Mouse (Mus musculus) liver, embryonic 15.5 days (tissue): ENCODE results near the gene Lamb2. TPM values are rescaled to one million over a fixed set of nuclear protein-coding genes. Genes with fewer than 3 reads are reported as not detected.

ENCODE experiments used
- ATAC-seq: fragments of 200-750 bp; cut with Nextera tagmentation; 2 replicates; pipeline ENCODE4 v1.8.0; 2017; ENCODE audit warnings: moderate number of reproducible peaks, mild to moderate bottlenecking, moderate library complexity; ENCODE audit not compliant: insufficient read depth
- H3K27ac ChIP-seq: fragments of 300-500 bp; sonication (generic); replicated peaks from 2 replicates; pipeline ENCODE4 v1.5.1; 2015; ENCODE audit warnings: mild to moderate bottlenecking, inconsistent platforms
- H3K27me3 ChIP-seq: fragments of 300-500 bp; sonication (generic); 2 replicates; pipeline ENCODE4 v1.6.1; 2015; ENCODE audit warnings: mild to moderate bottlenecking, inconsistent platforms
- H3K36me3 ChIP-seq: fragments of 300-500 bp; sonication (generic); replicated peaks from 2 replicates; pipeline ENCODE4 v1.6.1; 2015; ENCODE audit warnings: moderate library complexity, mild to moderate bottlenecking, inconsistent platforms
- H3K4me1 ChIP-seq: fragments of 300-500 bp; sonication (generic); replicated peaks from 2 replicates; pipeline ENCODE4 v1.6.1; 2015; ENCODE audit warnings: inconsistent platforms
- H3K4me2 ChIP-seq: fragments of 300-500 bp; sonication (generic); 2 replicates; pipeline ENCODE4 v1.6.1; 2015; ENCODE audit warnings: moderate library complexity, mild to moderate bottlenecking, inconsistent platforms
- H3K4me3 ChIP-seq: fragments of 300-500 bp; sonication (generic); replicated peaks from 2 replicates; pipeline ENCODE4 v1.5.1; 2015; ENCODE audit warnings: mild to moderate bottlenecking, inconsistent platforms
- H3K9ac ChIP-seq: fragments of 300-500 bp; sonication (generic); 2 replicates; pipeline ENCODE4 v1.6.1; 2015; ENCODE audit warnings: moderate library complexity, mild to moderate bottlenecking, inconsistent platforms
- H3K9me3 ChIP-seq: fragments of 300-500 bp; sonication (generic); replicated peaks from 2 replicates; pipeline ENCODE4 v1.6.1; 2016; ENCODE audit warnings: inconsistent platforms
- WGBS: fragments of 180-500 bp; shearing (Covaris S2); methylation state at CpG from one replicate; pipeline ENCODE4 v1.1.7; 2015; ENCODE audit warnings: mixed read lengths; ENCODE audit not compliant: insufficient replicate concordance; 5-methylcytosine and 5-hydroxymethylcytosine counted together
- polyA plus RNA-seq: library from polyadenylated mRNA; unstranded; fragments of >200 nt; fragmentation: Nextera tagmentation; extraction: Ambion mirVana; gene quantifications from 2 replicates; pipeline ENCODE4 v1.2.1, GENCODE M21; 2015

Gene Lamb2
- polyA plus RNA-seq, 1 experiment from 2014 or later = 8.5 TPM

DNA sequence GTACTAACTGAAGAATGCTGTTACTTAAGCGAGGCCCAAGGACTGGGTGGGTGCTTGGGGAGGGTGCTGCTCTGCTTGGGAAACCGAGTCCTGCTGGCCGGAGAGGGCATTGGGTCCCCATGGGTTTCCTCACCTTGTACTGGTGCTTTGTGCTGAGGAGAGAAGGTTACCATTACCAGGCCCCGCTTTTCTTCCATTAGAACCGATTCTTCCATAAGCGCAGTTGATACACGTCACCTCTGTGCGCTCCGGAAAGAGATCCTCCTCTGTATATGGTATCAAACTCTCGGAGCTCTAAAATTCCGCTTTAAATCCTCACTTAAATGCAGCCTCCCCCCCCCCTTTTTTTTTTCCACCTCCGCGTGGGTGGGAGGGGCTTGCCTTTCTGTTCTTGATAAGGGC is 38.4 kb downstream of the Lamb2 start:
- no peak; the same call in 1 of the 2 replicates for ATAC-seq
- peak overlapping the region; percentile 94 for H3K9ac ChIP-seq
- H3K27me3 ChIP-seq = no peaks in the 10 kb centered on the region
- H3K4me3 ChIP-seq = peak overlapping the region; percentile 99
- no peaks in the 10 kb centered on the region for H3K9me3 ChIP-seq
- H3K36me3 ChIP-seq = peaks cover 44% of the 10 kb centered on the region
- peak overlapping the region; percentile 99 for H3K27ac ChIP-seq
- WGBS = 0% methylated on average over 13 of the region's 13 CpGs
- peak overlapping the region; percentile 98 for H3K4me2 ChIP-seq
- peaks cover 42% of the 10 kb centered on the region for H3K4me1 ChIP-seq

DNA sequence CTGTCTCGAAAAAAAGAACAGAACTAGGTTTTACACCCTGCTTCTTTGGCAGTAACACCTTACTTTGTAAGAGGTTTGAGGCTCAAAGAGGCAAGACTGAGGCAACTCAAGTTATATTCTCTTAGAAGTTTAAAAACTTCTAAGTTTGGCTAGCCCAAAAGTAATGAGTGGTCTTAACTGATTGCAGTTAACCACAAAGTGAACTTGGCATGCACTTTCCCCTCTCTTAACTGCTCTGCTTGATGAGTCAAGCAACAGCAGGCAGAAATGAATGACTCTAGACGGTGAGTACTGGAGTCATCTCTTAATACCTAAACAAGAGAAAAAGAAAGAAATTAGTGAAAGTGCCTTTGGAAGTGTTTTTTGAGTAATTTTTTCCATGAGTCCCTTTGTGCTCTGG is 42.1 kb downstream of the Lamb2 start:
- no peak overlapping the region for H3K4me3 ChIP-seq
- H3K4me2 ChIP-seq = no peak overlapping the region
- WGBS = 51% methylated on average over 2 of the region's 2 CpGs
- no peaks in the 10 kb centered on the region for H3K9me3 ChIP-seq
- ATAC-seq = no peak
- H3K36me3 ChIP-seq = peaks cover 36% of the 10 kb centered on the region
- no peak overlapping the region for H3K9ac ChIP-seq
- H3K27me3 ChIP-seq = no peaks in the 10 kb centered on the region
- H3K27ac ChIP-seq = no peak overlapping the region
- peaks cover 21% of the 10 kb centered on the region for H3K4me1 ChIP-seq

DNA sequence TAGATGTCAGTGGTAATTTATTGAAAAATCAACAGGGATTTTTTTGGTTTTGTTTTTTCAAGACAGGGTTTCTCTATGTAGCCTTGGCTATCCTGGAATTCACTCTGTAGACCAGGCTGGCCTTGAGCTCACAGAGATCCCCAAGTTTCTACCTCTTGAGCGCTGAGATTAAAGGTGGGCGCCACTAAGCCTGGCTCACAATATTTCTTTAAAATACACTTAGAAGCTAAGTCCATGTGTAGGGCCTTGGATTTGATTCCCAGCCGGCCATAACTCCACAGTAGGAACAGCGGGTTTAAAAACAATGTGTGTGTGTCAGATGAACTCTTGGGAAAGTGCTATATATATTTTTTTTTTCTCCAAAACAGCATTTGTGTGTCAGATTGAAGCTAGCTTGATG is 43.8 kb downstream of the Lamb2 start:
- Histone ChIP-seq H3K4me2 (no peak overlapping the region), H3K4me1 (peaks cover 19% of the 10 kb centered on the region), H3K4me3 (no peak overlapping the region), H3K9me3 (no peaks in the 10 kb centered on the region), H3K27ac (no peak overlapping the region), H3K27me3 (no peaks in the 10 kb centered on the region), H3K9ac (no peak overlapping the region), H3K36me3 (peaks cover 45% of the 10 kb centered on the region)
- WGBS = 95% methylated on average over 4 of the region's 4 CpGs
- no peak for ATAC-seq

DNA sequence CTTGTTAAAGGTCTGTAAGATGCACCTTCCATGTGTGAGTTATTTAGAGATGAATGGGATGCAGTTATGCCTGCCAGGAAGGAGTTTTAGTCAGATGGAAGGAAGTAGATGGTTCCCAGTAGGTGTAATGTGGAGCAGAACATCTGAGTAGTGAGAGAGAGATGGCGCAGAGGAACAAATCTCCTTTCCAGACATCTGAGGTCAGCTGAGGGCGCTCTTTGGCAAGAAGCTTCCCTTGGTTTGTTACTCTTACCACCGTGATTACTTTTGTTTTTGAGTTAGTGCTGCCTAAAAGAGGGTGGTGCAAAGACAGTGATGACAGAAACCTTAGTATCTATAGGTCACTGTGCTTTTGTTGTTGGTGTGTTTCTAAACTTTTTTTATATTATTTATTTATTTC is 45.9 kb downstream of the Lamb2 start:
- no peak overlapping the region for H3K27ac ChIP-seq
- no peaks in the 10 kb centered on the region for H3K9me3 ChIP-seq
- WGBS = 78% methylated on average over 3 of the region's 3 CpGs
- peaks cover 51% of the 10 kb centered on the region for H3K36me3 ChIP-seq
- H3K27me3 ChIP-seq = no peaks in the 10 kb centered on the region
- H3K4me2 ChIP-seq = no peak overlapping the region
- H3K4me1 ChIP-seq = peaks cover 2% of the 10 kb centered on the region
- no peak overlapping the region for H3K9ac ChIP-seq
- no peak overlapping the region for H3K4me3 ChIP-seq
- ATAC-seq = no peak

DNA sequence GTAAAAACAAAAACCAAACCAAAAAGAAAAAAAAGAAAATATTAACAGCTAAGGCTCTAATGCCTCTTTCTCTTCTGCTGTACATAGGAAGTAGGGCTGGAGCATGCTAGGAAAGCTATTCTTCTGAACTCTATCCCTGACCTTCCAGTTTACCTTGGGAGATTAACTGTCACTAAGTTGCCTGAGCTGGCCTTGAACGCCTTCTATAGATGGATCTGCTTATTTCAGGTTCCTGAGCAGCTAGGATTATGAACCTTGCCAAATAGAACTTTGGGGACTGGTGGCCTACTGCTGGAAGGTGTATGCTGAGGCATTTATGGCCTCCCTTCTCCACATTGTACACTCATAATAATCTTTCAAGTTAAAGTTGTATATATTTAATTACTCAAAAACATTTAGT is 51.4 kb downstream of the Lamb2 start:
- Histone ChIP-seq H3K4me3 (no peak overlapping the region), H3K4me2 (no peak overlapping the region), H3K27ac (no peak overlapping the region), H3K9me3 (no peaks in the 10 kb centered on the region), H3K9ac (no peak overlapping the region), H3K4me1 (no peaks in the 10 kb centered on the region), H3K36me3 (peaks cover 85% of the 10 kb centered on the region), H3K27me3 (no peaks in the 10 kb centered on the region)
- ATAC-seq = no peak
- 80% methylated on average over 1 of the region's 1 CpGs for WGBS

DNA sequence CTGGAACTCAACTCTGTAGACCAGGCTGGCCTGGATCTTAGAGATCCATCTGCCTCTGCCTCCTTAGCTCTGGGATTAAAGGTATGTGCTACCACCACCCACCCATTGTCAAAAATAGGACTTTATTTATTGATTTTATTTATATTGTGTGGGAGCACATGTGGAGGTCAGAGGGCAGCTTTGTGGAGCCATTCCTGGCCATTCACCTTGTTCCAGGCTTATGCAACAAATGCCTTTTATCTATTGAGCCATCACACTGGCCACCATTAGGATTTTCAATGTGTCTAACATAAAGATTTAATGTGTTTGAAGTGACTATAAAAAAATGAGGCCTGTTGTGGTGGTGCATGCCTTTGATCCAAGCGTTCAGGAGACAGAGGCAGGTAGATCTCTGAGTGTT is 52.0 kb downstream of the Lamb2 start:
- no peak overlapping the region for H3K4me3 ChIP-seq
- no peak overlapping the region for H3K27ac ChIP-seq
- H3K4me2 ChIP-seq = no peak overlapping the region
- H3K27me3 ChIP-seq = no peaks in the 10 kb centered on the region
- H3K4me1 ChIP-seq = no peaks in the 10 kb centered on the region
- ATAC-seq = no peak
- no peaks in the 10 kb centered on the region for H3K9me3 ChIP-seq
- H3K9ac ChIP-seq = no peak overlapping the region
- H3K36me3 ChIP-seq = peaks cover 88% of the 10 kb centered on the region
- 84% methylated on average over 1 of the region's 1 CpGs for WGBS

Other genes with a start within 250 kb of the Lamb2 start
- 16.0 and 18.2 TPM in 2 replicates for gene Dag1, start 215.8 kb upstream of the Lamb2 start, polyA plus RNA-seq
- gene Nicn1, start 189.3 kb upstream of the Lamb2 start, polyA plus RNA-seq = 5.8 and 6.7 TPM in 2 replicates
- 11.9 and 13.3 TPM in 2 replicates for gene Amt, start 182.9 kb upstream of the Lamb2 start, polyA plus RNA-seq
- 190 and 202 TPM in 2 replicates for gene Rhoa, start 173.6 kb upstream of the Lamb2 start, polyA plus RNA-seq
- 14.1 and 14.4 TPM in 2 replicates for gene Tcta, start 173.6 kb upstream of the Lamb2 start, polyA plus RNA-seq
- gene Gpx1, start 140.8 kb upstream of the Lamb2 start, polyA plus RNA-seq = 6,133 and 6,280 TPM in 2 replicates
- gene Usp4, start 131.9 kb upstream of the Lamb2 start, polyA plus RNA-seq = 65.1 and 76.5 TPM in 2 replicates
- 0.41 and 0.86 TPM in 2 replicates for gene 1700102P08Rik, start 86.9 kb upstream of the Lamb2 start, polyA plus RNA-seq
- gene Ccdc36, start 51.3 kb upstream of the Lamb2 start, polyA plus RNA-seq = 0.03 and 0.17 TPM in 2 replicates
- not detected in 2 replicates for gene BC048562, start 43.3 kb upstream of the Lamb2 start, polyA plus RNA-seq
- gene Ccdc71, start 19.2 kb upstream of the Lamb2 start, polyA plus RNA-seq = 18.7 and 19.4 TPM in 2 replicates
- gene Klhdc8b, start 18.2 kb upstream of the Lamb2 start, polyA plus RNA-seq = 12.5 and 15.9 TPM in 2 replicates
- gene Usp19, start 10.9 kb downstream of the Lamb2 start, polyA plus RNA-seq = 26.1 and 31.1 TPM in 2 replicates
- gene Qars, start 28.0 kb downstream of the Lamb2 start, polyA plus RNA-seq = 52.6 and 61.9 TPM in 2 replicates
- gene Qrich1, start 37.1 kb downstream of the Lamb2 start, polyA plus RNA-seq = 43.0 and 43.5 TPM in 2 replicates
- gene Impdh2, start 80.5 kb downstream of the Lamb2 start, polyA plus RNA-seq = 91.3 and 93.7 TPM in 2 replicates
- 25.6 and 26.2 TPM in 2 replicates for gene Ndufaf3, start 87.7 kb downstream of the Lamb2 start, polyA plus RNA-seq
- 29.2 and 34.2 TPM in 2 replicates for gene Dalrd3, start 90.2 kb downstream of the Lamb2 start, polyA plus RNA-seq
- 11.4 and 12.1 TPM in 2 replicates for gene Wdr6, start 99.0 kb downstream of the Lamb2 start, polyA plus RNA-seq
- 0.36 and 0.41 TPM in 2 replicates for gene P4htm, start 117.9 kb downstream of the Lamb2 start, polyA plus RNA-seq
- 29.7 and 32.3 TPM in 2 replicates for gene Arih2, start 169.7 kb downstream of the Lamb2 start, polyA plus RNA-seq
- gene Slc25a20, start 182.4 kb downstream of the Lamb2 start, polyA plus RNA-seq = 25.4 and 26.8 TPM in 2 replicates
- gene Prkar2a, start 209.6 kb downstream of the Lamb2 start, polyA plus RNA-seq = 9.5 and 10.3 TPM in 2 replicates